Mouse (Mus musculus): ENCODE results near the gene Plxnb2. TPM values are rescaled to one million over a fixed set of nuclear protein-coding genes. Genes with fewer than 3 reads are reported as not detected.

Gene Plxnb2
- polyA plus RNA-seq (2012; rRNA removed), result 177 and 193 TPM in 2 replicates

GRCm38 (mm10) chr15:89180571-89181229, at the start of gene Plxnb2:
Gene Plxnb2 (minus strand): TSS chr15:89180788.

GRCm38 (mm10) chr15:89210915-89211715, 30.5 kb upstream of the Plxnb2 start, which contains the start of gene Ppp6r2:
Gene Ppp6r2 (plus strand): TSS chr15:89211553.

GRCm38 (mm10) chr15:89196313-89196706, 15.7 kb upstream of the Plxnb2 start, which contains the start of gene Dennd6b:
Gene Dennd6b (minus strand): TSS chr15:89196496.

GRCm38 (mm10) chr15:89149271-89150040, 31.1 kb downstream of the Plxnb2 start, which contains the start of gene Mapk11:
Gene Mapk11 (minus strand): TSS chr15:89149628.

GRCm38 (mm10) chr15:89140659-89141252, 39.8 kb downstream of the Plxnb2 start, which contains the start of gene Mapk12:
Gene Mapk12 (minus strand): TSS chr15:89140703.

GRCm38 (mm10) chr15:89128382-89129350, 51.9 kb downstream of the Plxnb2 start, which contains the start of gene Hdac10:
Gene Hdac10 (minus strand): TSS chr15:89128700.

GRCm38 (mm10) chr15:89122649-89123366, 57.8 kb downstream of the Plxnb2 start, which contains the start of gene Tubgcp6:
Gene Tubgcp6 (minus strand): TSS chr15:89123112.

Other genes starting within 250 kb of the Plxnb2 start
- 0.29 and 0.53 TPM in 2 replicates for gene Ttll8, start 226.4 kb downstream of the Plxnb2 start, polyA plus RNA-seq (2012; rRNA removed)
- gene Mlc1, start 201.8 kb downstream of the Plxnb2 start, polyA plus RNA-seq (2012; rRNA removed), result 9.9 and 17.6 TPM in 2 replicates
- not detected in 2 replicates for gene Mov10l1, start 197.9 kb downstream of the Plxnb2 start, polyA plus RNA-seq (2012; rRNA removed)
- gene Panx2, start 121.1 kb downstream of the Plxnb2 start, polyA plus RNA-seq (2012; rRNA removed), result 12.5 and 14.4 TPM in 2 replicates
- gene Trabd, start 105.7 kb downstream of the Plxnb2 start, polyA plus RNA-seq (2012; rRNA removed), result 41.0 and 43.0 TPM in 2 replicates
- gene Selenoo, start 91.7 kb downstream of the Plxnb2 start, polyA plus RNA-seq (2012; rRNA removed), result 38.6 and 40.2 TPM in 2 replicates
- 39.6 and 40.3 TPM in 2 replicates for gene Tubgcp6, start 57.7 kb downstream of the Plxnb2 start, polyA plus RNA-seq (2012; rRNA removed)
- 43.2 and 45.5 TPM in 2 replicates for gene Hdac10, start 52.1 kb downstream of the Plxnb2 start, polyA plus RNA-seq (2012; rRNA removed)
- gene Mapk12, start 40.1 kb downstream of the Plxnb2 start, polyA plus RNA-seq (2012; rRNA removed), result 15.5 TPM in 2 replicates
- gene Mapk11, start 31.2 kb downstream of the Plxnb2 start, polyA plus RNA-seq (2012; rRNA removed), result 63.8 and 66.3 TPM in 2 replicates
- 137 and 147 TPM in 2 replicates for gene Dennd6b, start 15.7 kb upstream of the Plxnb2 start, polyA plus RNA-seq (2012; rRNA removed)
- gene Ppp6r2, start 30.8 kb upstream of the Plxnb2 start, polyA plus RNA-seq (2012; rRNA removed), result 132 and 154 TPM in 2 replicates
- gene Sbf1, start 134.5 kb upstream of the Plxnb2 start, polyA plus RNA-seq (2012; rRNA removed), result 177 and 203 TPM in 2 replicates
- gene Adm2, start 141.9 kb upstream of the Plxnb2 start, polyA plus RNA-seq (2012; rRNA removed), result 0.04 and 0.06 TPM in 2 replicates
- gene Miox, start 153.6 kb upstream of the Plxnb2 start, polyA plus RNA-seq (2012; rRNA removed), result not detected in 2 replicates
- 28.3 and 34.0 TPM in 2 replicates for gene Lmf2, start 174.9 kb upstream of the Plxnb2 start, polyA plus RNA-seq (2012; rRNA removed)
- 118 and 120 TPM in 2 replicates for gene Ncaph2, start 174.9 kb upstream of the Plxnb2 start, polyA plus RNA-seq (2012; rRNA removed)
- gene Sco2, start 193.1 kb upstream of the Plxnb2 start, polyA plus RNA-seq (2012; rRNA removed), result 26.9 and 27.1 TPM in 2 replicates
- gene Tymp, start 196.3 kb upstream of the Plxnb2 start, polyA plus RNA-seq (2012; rRNA removed), result 2.6 and 2.8 TPM in 2 replicates
- gene Odf3b, start 198.5 kb upstream of the Plxnb2 start, polyA plus RNA-seq (2012; rRNA removed), result 3.2 and 3.6 TPM in 2 replicates
- gene Klhdc7b, start 204.1 kb upstream of the Plxnb2 start, polyA plus RNA-seq (2012; rRNA removed), result 0.01 TPM in 1 of 2 replicates, not detected in the other
- gene Syce3, start 229.7 kb upstream of the Plxnb2 start, polyA plus RNA-seq (2012; rRNA removed), result not detected in 2 replicates
- 7.6 and 8.0 TPM in 2 replicates for gene Cpt1b, start 245.1 kb upstream of the Plxnb2 start, polyA plus RNA-seq (2012; rRNA removed)
- 3.0 and 3.3 TPM in 2 replicates for gene C730034F03Rik, start 248.8 kb upstream of the Plxnb2 start, polyA plus RNA-seq (2012; rRNA removed)
- gene Gm44502, start 248.9 kb upstream of the Plxnb2 start, polyA plus RNA-seq (2012; rRNA removed), result 0.28 and 0.29 TPM in 2 replicates
- 86.7 and 102 TPM in 2 replicates for gene Chkb, start 249.1 kb upstream of the Plxnb2 start, polyA plus RNA-seq (2012; rRNA removed)

Measured in central nervous system, embryonic 14 days (tissue).